In the genomic region with DNA sequence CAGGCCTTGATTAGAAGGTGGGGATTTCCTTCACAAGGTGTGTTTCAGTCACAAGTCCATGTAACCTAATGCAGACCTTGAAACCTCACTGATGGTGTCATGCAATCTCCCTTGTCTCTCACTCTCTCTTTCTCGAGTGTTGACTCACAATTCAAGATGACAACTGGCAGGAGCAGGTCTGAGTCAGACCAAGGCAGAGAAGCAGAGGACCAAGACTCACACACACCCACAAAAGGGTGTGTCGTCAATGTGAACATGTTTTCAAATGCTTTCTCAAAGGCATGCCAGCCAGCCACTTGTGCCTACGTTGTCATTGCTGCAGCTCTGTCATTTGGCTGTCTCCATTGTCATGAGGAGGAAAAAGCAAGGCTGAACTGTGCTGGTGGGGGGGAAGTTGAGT, we compare ENCODE assay signal across 19 mouse cellular contexts. TPM values are rescaled to one million over a fixed set of nuclear protein-coding genes. Genes with fewer than 3 reads are reported as not detected.
DNase-seq lines count a peak whose midpoint lies in the region; ATAC-seq lines count a peak whose summit lies in the region.
"Had no signal": no experiment of that assay in that cellular context is flagged by ENCODE, and none has a peak within 500 bp of the region (broad histone marks: within the 10 kb centered on the region; RNA-seq: fewer than 3 reads in every experiment).

No protein-coding gene starts in this region.

- no peak overlapping the region for H3K9ac ChIP-seq in midbrain, embryonic 11.5 days (ENCODE audit: low read length)
- H3K9ac ChIP-seq in midbrain, embryonic 14.5 days (replicated peaks; ENCODE audit: low read length), result no peak overlapping the region
- no peak overlapping the region for H3K9ac ChIP-seq in forebrain, embryonic 15.5 days (replicated peaks)
- H3K9ac ChIP-seq: midbrain, embryonic 13.5 days had no signal

- H3K9me3 ChIP-seq in midbrain, embryonic 11.5 days (ENCODE audit: control insufficient read depth, low read length), result no peaks in the 10 kb centered on the region
- H3K9me3 ChIP-seq in midbrain, embryonic 14.5 days (ENCODE audit: control insufficient read depth, low read length), result no peaks in the 10 kb centered on the region
- H3K9me3 ChIP-seq in forebrain, embryonic 15.5 days, result no peaks in the 10 kb centered on the region
- H3K9me3 ChIP-seq: hindbrain, embryonic 10.5 days; midbrain, embryonic 13.5 days had no signal

- no peak overlapping the region for H3K4me3 ChIP-seq in midbrain, embryonic 11.5 days (ENCODE audit: low read depth, low read length)
- no peak overlapping the region for H3K4me3 ChIP-seq in midbrain, embryonic 14.5 days (replicated peaks; ENCODE audit: low read depth, low read length)
- no peak overlapping the region for H3K4me3 ChIP-seq in brown adipose tissue, adult 24 weeks (ENCODE audit: insufficient read depth, low read depth, low read length)
- H3K4me3 ChIP-seq in forebrain, embryonic 15.5 days, result no peak overlapping the region
- H3K4me3 ChIP-seq: hindbrain, embryonic 10.5 days; midbrain, embryonic 13.5 days had no signal

- no peak overlapping the region for H3K4me2 ChIP-seq in midbrain, embryonic 11.5 days
- H3K4me2 ChIP-seq in midbrain, embryonic 14.5 days (ENCODE audit: low read length), result no peak overlapping the region
- H3K4me2 ChIP-seq in forebrain, embryonic 15.5 days (replicated peaks), result no peak overlapping the region
- H3K4me2 ChIP-seq: midbrain, embryonic 13.5 days had no signal

- no peaks in the 10 kb centered on the region for H3K27me3 ChIP-seq in midbrain, embryonic 11.5 days (ENCODE audit: control insufficient read depth, insufficient read depth, low read length)
- no peaks in the 10 kb centered on the region for H3K27me3 ChIP-seq in midbrain, embryonic 14.5 days (ENCODE audit: control insufficient read depth, insufficient read depth, low read length)
- no peaks in the 10 kb centered on the region for H3K27me3 ChIP-seq in forebrain, embryonic 15.5 days
- H3K27me3 ChIP-seq: midbrain, embryonic 13.5 days had no signal

- 94% methylated on average over 3 of the region's 3 CpGs for WGBS in midbrain, embryonic 11.5 days
- 83% methylated on average over 3 of the region's 3 CpGs for WGBS in midbrain, embryonic 14.5 days
- WGBS in forebrain, embryonic 15.5 days, result 81% methylated on average over 3 of the region's 3 CpGs

- no peak for ATAC-seq in midbrain, embryonic 11.5 days (ENCODE audit: low FRiP score)
- ATAC-seq in midbrain, embryonic 14.5 days (ENCODE audit: low FRiP score, low TSS enrichment), result no peak
- peak; percentile 58 for ATAC-seq in CD4-positive, CD25-positive, alpha-beta regulatory T cell, adult 4 months
- no peak for ATAC-seq in forebrain, embryonic 15.5 days (replicated peaks)
- ATAC-seq: midbrain, embryonic 13.5 days had no signal

- H3K4me1 ChIP-seq in midbrain, embryonic 11.5 days (ENCODE audit: control insufficient read depth, insufficient read depth, low read length), result peaks cover 3% of the 10 kb centered on the region
- no peaks in the 10 kb centered on the region for H3K4me1 ChIP-seq in midbrain, embryonic 14.5 days (ENCODE audit: control insufficient read depth, insufficient read depth, low read length)
- peaks cover 8% of the 10 kb centered on the region for H3K4me1 ChIP-seq in brown adipose tissue, adult 24 weeks (ENCODE audit: control insufficient read depth, insufficient read depth, insufficient read length, low read length)
- H3K4me1 ChIP-seq in forebrain, embryonic 15.5 days, result peaks cover 12% of the 10 kb centered on the region

- H3K36me3 ChIP-seq in midbrain, embryonic 11.5 days (ENCODE audit: control insufficient read depth, insufficient read depth, low read length), result no peaks in the 10 kb centered on the region
- no peaks in the 10 kb centered on the region for H3K36me3 ChIP-seq in midbrain, embryonic 14.5 days (ENCODE audit: control insufficient read depth, insufficient read depth, low read length)
- no peaks in the 10 kb centered on the region for H3K36me3 ChIP-seq in forebrain, embryonic 15.5 days
- H3K36me3 ChIP-seq: midbrain, embryonic 13.5 days had no signal

- H3K27ac ChIP-seq in midbrain, embryonic 11.5 days (ENCODE audit: low read depth, low read length), result no peak overlapping the region
- H3K27ac ChIP-seq in midbrain, embryonic 14.5 days (replicated peaks; ENCODE audit: low read depth, low read length), result no peak overlapping the region
- peak overlapping the region; percentile 48 for H3K27ac ChIP-seq in brown adipose tissue, adult 24 weeks (replicated peaks; ENCODE audit: low read depth, low read length)
- H3K27ac ChIP-seq in forebrain, embryonic 15.5 days (replicated peaks), result no peak overlapping the region
- H3K27ac ChIP-seq: hindbrain, embryonic 10.5 days; midbrain, embryonic 13.5 days had no signal

- DNase-seq in midbrain, embryonic 11.5 days (ENCODE audit: low spot score, missing footprints), result peak; percentile 39
- DNase-seq in midbrain, embryonic 14.5 days, result no peak
- DNase-seq in natural killer cell, adult 2 months (ENCODE audit: low spot score in 2 of 2), result peak; percentile 28 to 50
- DNase-seq in testis, postnatal 10 days (ENCODE audit: low spot score), result no peak
- DNase-seq in spleen, adult 18-20 months, result no peak
- DNase-seq: adrenal gland, postnatal 10 days; kidney, adult 11 months; kidney, postnatal 14 days; layer of hippocampus, adult 9-11 months; liver; lung, adult 18-20 months; lung, postnatal 4 days; right cerebral cortex, postnatal 25 days; thymus, postnatal 25 days had no signal

RNA-seq across cellular contexts. Expression of a gene that starts 56.6 kb away (rescaled TPM):
- 40.9 and 41.0 TPM in 2 replicates for polyA plus RNA-seq in midbrain, embryonic 11.5 days (2014; fragmentation: Nextera tagmentation; extraction: Ambion mirVana)
- polyA plus RNA-seq in midbrain, embryonic 14.5 days (2014; fragmentation: Nextera tagmentation; extraction: Ambion mirVana), result 30.4 and 33.9 TPM in 2 replicates
- polyA plus RNA-seq in CD4-positive, CD25-positive, alpha-beta regulatory T cell, adult 4 months (2017; shearing (Covaris generic)), result 10 to 100 TPM; 14.3 to 14.6 TPM
- polyA plus RNA-seq in brown adipose tissue, adult 24 weeks (2012; ENCODE audit: insufficient read depth, insufficient read length, missing spikeins), result 307 and 735 TPM in 2 replicates
- 34.6 and 39.9 TPM in 2 replicates for polyA plus RNA-seq in forebrain, embryonic 15.5 days (2015; fragmentation: Nextera tagmentation; extraction: Ambion mirVana)

Comparison
In these comparisons a context has a peak if more than half of its experiments do, and no peak if none do; other contexts are left out.
1. DNase-seq: peak in midbrain, embryonic 11.5 days (single experiment) and natural killer cell, adult 2 months (2 of 2); none in midbrain, embryonic 14.5 days (single experiment), testis, postnatal 10 days (single experiment) and spleen, adult 18-20 months (0 of 2).